Mouse (Mus musculus) neural tube, embryonic 14.5 days (tissue): ENCODE measurements around the gene Ppp1r36. TPM values are rescaled to one million over a fixed set of nuclear protein-coding genes. Genes with fewer than 3 reads are reported as not detected.

Source experiments
- ATAC-seq: fragments of 200-750 bp; cut with Nextera tagmentation; 2 replicates; pipeline ENCODE4 v1.8.0; 2017; ENCODE audit warnings: low read depth, mild to moderate bottlenecking, moderate TSS enrichment, moderate library complexity
- H3K27ac ChIP-seq: fragments of 300-500 bp; sonication (generic); 2 replicates; pipeline ENCODE4 v1.5.1; 2014; ENCODE audit warnings: low read depth, mild to moderate bottlenecking, control low read depth, low read length, moderate library complexity, mixed read lengths
- H3K27me3 ChIP-seq: fragments of 300-500 bp; sonication (generic); 2 replicates; pipeline ENCODE4 v1.6.1; 2014; ENCODE audit warnings: low read length; ENCODE audit not compliant: control insufficient read depth, insufficient read depth
- H3K36me3 ChIP-seq: fragments of 300-500 bp; sonication (generic); 2 replicates; pipeline ENCODE4 v1.6.1; 2014; ENCODE audit warnings: low read length, mixed read lengths; ENCODE audit not compliant: control insufficient read depth, insufficient read depth
- H3K4me1 ChIP-seq: fragments of 300-500 bp; sonication (generic); 2 replicates; pipeline ENCODE4 v1.6.1; 2014; ENCODE audit warnings: low read length; ENCODE audit not compliant: control insufficient read depth, insufficient read depth
- H3K4me2 ChIP-seq: fragments of 300-500 bp; sonication (generic); 2 replicates; pipeline ENCODE4 v1.6.1; 2014; ENCODE audit warnings: mild to moderate bottlenecking, low read depth, low read length, control low read depth
- H3K4me3 ChIP-seq: fragments of 300-500 bp; sonication (generic); 2 replicates; pipeline ENCODE4 v1.5.1; 2014; ENCODE audit warnings: low read depth, low read length, control low read depth, mixed read lengths
- H3K9ac ChIP-seq: fragments of 300-500 bp; sonication (generic); replicated peaks from 2 replicates; pipeline ENCODE4 v1.6.1; 2014; ENCODE audit warnings: low read depth, mild to moderate bottlenecking, control low read depth, low read length, mixed read lengths
- H3K9me3 ChIP-seq: fragments of 300-500 bp; sonication (generic); 2 replicates; pipeline ENCODE4 v1.6.1; 2016; ENCODE audit warnings: low read length; ENCODE audit not compliant: control insufficient read depth
- WGBS: fragments of 180-500 bp; shearing (Covaris S2); extraction: QIAGEN DNeasy Blood & Tissue Kit; methylation state at CpG from one replicate; pipeline ENCODE4 v1.1.7; 2014; 5-methylcytosine and 5-hydroxymethylcytosine counted together
- polyA plus RNA-seq: library from polyadenylated mRNA; unstranded; fragments of >200 nt; fragmentation: Nextera tagmentation; extraction: Ambion mirVana; gene quantifications from 2 replicates; pipeline ENCODE4 v1.2.1, GENCODE M21; 2014

Ppp1r36 gene
- polyA plus RNA-seq, 1 experiment from 2014 or later, result 1.5 TPM

DNA sequence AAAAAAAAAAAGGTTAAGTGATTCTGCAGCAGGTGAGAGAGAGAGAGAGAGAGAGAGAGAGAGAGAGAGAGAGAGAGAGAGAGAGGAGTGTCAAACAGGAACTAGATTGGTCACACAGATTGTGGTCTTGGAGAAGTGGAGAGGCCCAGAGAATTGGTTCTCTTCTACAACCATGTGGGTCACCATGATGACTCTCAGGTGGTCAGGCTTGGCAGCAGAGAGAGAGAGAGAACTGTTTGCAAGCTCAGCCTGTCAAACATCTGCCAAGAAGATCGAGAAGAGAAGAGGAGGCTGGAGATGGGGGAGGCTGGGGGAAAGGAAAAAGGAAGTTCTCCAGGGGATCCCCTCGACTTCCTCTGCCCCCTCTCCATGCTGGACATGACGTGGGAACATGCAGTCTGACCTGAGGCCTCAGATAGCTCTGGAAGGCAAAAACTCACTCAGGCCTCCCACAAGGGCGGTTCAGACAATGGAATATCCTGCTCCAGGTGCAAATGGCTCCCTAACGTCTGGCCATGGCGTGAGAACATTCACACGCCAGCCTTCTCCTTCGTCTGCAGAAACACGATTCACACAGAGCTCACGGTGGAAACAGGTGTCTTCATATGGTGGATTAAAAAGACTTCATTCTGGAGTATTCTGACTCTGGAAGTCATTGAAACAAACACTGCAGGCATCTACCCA lies 56.4 kb downstream of the Ppp1r36 start:
- H3K4me1 ChIP-seq, result no peaks in the 10 kb centered on the region
- H3K9me3 ChIP-seq, result no peaks in the 10 kb centered on the region
- no peaks in the 10 kb centered on the region for H3K36me3 ChIP-seq
- H3K27me3 ChIP-seq, result no peaks in the 10 kb centered on the region
- WGBS, result 81% methylated on average over 10 of the region's 10 CpGs
- no peak overlapping the region for H3K27ac ChIP-seq
- ATAC-seq, result no peak
- H3K4me2 ChIP-seq, result no peak overlapping the region
- no peak overlapping the region for H3K4me3 ChIP-seq
- no peak overlapping the region for H3K9ac ChIP-seq

DNA sequence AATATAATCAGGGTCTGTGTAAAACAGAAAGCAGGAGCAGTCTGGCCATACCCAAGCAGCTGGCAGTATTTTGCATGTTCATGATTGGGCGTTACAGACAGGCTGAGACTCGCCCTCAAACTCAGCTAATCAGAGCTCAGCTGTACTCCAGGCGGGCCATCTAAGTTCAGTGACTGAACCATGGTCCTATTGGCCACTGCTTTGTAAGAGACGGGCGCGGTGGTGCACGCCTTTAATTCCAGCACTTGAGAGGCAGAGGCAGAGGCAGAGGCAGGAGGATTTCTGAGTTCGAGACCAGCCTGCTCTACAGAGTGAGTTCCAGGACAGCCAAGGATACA lies 56.9 kb downstream of the Ppp1r36 start:
- Histone ChIP-seq H3K27ac (no peak overlapping the region), H3K9ac (no peak overlapping the region), H3K4me1 (no peaks in the 10 kb centered on the region), H3K9me3 (no peaks in the 10 kb centered on the region), H3K4me2 (no peak overlapping the region), H3K36me3 (no peaks in the 10 kb centered on the region), H3K27me3 (no peaks in the 10 kb centered on the region), H3K4me3 (no peak overlapping the region)
- no peak for ATAC-seq
- WGBS, result 92% methylated on average over 8 of the region's 8 CpGs

DNA sequence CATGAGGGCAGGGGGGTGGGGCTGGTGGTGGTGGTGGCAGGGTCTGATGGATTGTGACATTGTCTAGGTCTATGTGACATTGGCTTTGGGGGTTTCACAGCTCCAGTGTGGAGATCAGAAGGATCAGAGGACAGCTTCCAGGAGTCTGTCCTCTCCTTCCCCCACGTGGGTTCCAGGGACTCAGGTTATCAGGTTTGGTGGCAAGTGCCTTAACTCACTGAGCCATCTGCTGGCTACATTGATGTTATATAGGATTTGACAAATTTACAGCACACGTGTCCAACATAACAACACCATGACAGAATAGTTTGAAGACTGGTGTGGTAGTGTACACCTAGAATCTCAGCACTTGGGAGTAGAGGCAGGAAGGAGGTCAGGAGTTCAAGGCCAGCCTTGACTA lies 57.5 kb downstream of the Ppp1r36 start:
- no peaks in the 10 kb centered on the region for H3K9me3 ChIP-seq
- WGBS, result 52% methylated on average over 2 of the region's 2 CpGs
- no peak for ATAC-seq
- H3K9ac ChIP-seq, result no peak overlapping the region
- no peaks in the 10 kb centered on the region for H3K4me1 ChIP-seq
- H3K4me3 ChIP-seq, result no peak overlapping the region
- no peaks in the 10 kb centered on the region for H3K27me3 ChIP-seq
- no peak overlapping the region for H3K27ac ChIP-seq
- no peak overlapping the region for H3K4me2 ChIP-seq
- H3K36me3 ChIP-seq, result no peaks in the 10 kb centered on the region

DNA sequence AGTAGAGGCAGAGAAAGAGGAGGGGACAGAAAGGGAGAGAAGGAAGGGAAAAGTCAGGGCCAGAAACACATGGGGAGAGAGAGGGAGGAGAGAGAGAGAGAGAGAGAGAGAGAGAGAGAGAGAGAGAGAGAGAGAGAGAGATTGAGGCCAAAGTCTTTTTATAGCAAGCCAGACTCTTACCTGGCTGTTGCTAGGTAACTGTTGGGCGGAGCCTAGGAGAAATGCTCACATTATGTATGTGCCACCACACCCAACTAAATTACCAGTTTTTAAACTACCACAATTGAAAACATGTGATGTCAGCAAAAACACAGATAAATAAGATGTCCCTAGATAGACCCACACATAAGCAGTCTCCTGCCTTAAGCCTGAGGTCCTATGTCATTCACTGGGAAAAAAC lies 58.8 kb downstream of the Ppp1r36 start:
- H3K9me3 ChIP-seq, result no peaks in the 10 kb centered on the region
- no peaks in the 10 kb centered on the region for H3K36me3 ChIP-seq
- H3K4me1 ChIP-seq, result no peaks in the 10 kb centered on the region
- H3K4me3 ChIP-seq, result no peak overlapping the region
- H3K27ac ChIP-seq, result no peak overlapping the region
- no peak for ATAC-seq
- H3K4me2 ChIP-seq, result no peak overlapping the region
- H3K27me3 ChIP-seq, result no peaks in the 10 kb centered on the region
- H3K9ac ChIP-seq, result no peak overlapping the region
- WGBS, result 100% methylated on average over 1 of the region's 1 CpGs

GRCm38 (mm10) chr12:76478309-76479023 lies 61.1 kb downstream of the Ppp1r36 start:
- H3K27ac ChIP-seq, result no peak overlapping the region
- H3K27me3 ChIP-seq, result no peaks in the 10 kb centered on the region
- no peaks in the 10 kb centered on the region for H3K36me3 ChIP-seq
- H3K9me3 ChIP-seq, result no peaks in the 10 kb centered on the region
- no peak overlapping the region for H3K4me3 ChIP-seq
- H3K4me1 ChIP-seq, result no peaks in the 10 kb centered on the region
- WGBS, result 36% methylated on average over 14 of the region's 14 CpGs
- H3K4me2 ChIP-seq, result no peak overlapping the region
- ATAC-seq, result no peak
- H3K9ac ChIP-seq, result no peak overlapping the region

GRCm38 (mm10) chr12:76479174-76479573 lies 61.8 kb downstream of the Ppp1r36 start:
- Histone ChIP-seq H3K9me3 (no peaks in the 10 kb centered on the region), H3K4me3 (no peak overlapping the region), H3K27me3 (no peaks in the 10 kb centered on the region), H3K27ac (no peak overlapping the region), H3K9ac (no peak overlapping the region), H3K4me2 (no peak overlapping the region), H3K36me3 (no peaks in the 10 kb centered on the region), H3K4me1 (no peaks in the 10 kb centered on the region)
- 77% methylated on average over 5 of the region's 5 CpGs for WGBS
- ATAC-seq, result no peak

DNA sequence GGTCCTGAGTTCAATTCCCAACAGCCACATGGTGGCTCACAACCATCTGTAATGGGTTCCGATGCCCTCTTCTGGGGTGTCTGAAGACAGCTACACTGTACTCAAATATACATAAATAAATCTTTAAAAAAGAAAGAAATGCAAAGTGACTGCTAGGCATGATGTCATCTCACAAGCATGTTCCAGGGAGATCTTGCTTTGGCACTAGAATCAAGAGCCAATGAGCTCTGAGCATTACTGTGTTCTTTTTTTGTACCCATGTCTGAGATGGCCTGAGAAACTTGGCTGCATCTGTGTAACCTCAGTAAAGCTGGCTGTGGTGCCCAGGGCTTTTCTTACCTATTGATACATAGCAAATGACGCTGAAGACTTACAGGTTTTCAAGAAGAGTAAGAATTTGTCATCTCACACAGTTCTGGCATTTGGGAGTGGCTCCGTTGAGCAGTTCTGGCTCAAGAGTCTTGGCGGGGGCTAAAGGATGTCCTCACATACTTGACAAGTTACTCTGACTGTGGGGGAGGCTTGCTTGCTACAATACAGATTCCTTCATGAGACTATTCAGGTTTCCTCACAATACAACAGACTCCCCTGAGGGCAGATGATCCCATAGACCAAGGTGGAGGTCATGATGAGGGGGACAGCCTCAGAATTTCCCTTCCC lies 62.6 kb downstream of the Ppp1r36 start:
- no peaks in the 10 kb centered on the region for H3K36me3 ChIP-seq
- no peak overlapping the region for H3K4me3 ChIP-seq
- no peak overlapping the region for H3K9ac ChIP-seq
- no peaks in the 10 kb centered on the region for H3K9me3 ChIP-seq
- ATAC-seq, result no peak
- no peak overlapping the region for H3K27ac ChIP-seq
- no peaks in the 10 kb centered on the region for H3K27me3 ChIP-seq
- no peak overlapping the region for H3K4me2 ChIP-seq
- H3K4me1 ChIP-seq, result no peaks in the 10 kb centered on the region
- WGBS, result 90% methylated on average over 4 of the region's 4 CpGs

DNA sequence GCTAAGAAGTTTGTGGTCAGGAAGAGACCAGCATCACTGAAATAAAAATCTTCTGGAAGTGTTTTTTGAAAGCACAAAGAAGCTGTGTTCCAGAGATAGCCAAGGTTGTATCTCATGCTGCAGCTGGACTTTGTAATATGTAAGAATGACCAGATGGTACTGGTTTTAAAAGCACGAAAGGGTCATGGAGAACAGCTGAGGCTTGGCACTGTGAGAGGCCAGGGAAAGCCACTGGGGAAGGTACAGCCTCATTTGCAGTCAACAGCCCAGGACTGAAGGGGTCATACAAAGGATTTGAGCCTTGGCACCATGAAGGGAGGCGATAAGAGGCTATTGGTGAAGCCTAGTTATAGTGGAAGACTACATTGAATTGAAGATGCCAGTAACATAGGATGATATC lies 65.1 kb downstream of the Ppp1r36 start:
- H3K4me2 ChIP-seq, result no peak overlapping the region
- H3K27me3 ChIP-seq, result no peaks in the 10 kb centered on the region
- H3K4me1 ChIP-seq, result no peaks in the 10 kb centered on the region
- no peaks in the 10 kb centered on the region for H3K36me3 ChIP-seq
- H3K9ac ChIP-seq, result no peak overlapping the region
- H3K9me3 ChIP-seq, result no peaks in the 10 kb centered on the region
- 87% methylated on average over 2 of the region's 2 CpGs for WGBS
- no peak overlapping the region for H3K27ac ChIP-seq
- H3K4me3 ChIP-seq, result no peak overlapping the region
- ATAC-seq, result no peak

DNA sequence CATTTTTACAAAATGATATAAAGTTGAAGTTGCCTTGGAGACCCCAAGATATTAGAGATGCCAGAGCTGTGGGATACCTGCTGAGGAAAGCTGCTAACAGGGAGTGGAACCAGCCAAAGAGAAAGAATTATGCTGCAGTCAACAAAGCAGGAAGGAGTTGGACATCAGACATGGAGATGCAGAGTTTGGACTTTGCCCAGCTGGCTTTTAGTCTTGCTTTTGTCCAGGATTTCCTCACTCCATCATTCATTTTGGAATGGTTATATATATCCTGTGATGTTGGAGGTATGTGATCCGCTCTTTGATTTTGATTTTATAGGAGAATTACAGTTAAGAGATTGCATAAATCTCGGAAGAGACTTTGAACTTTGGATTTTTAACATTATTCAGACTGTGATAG lies 65.6 kb downstream of the Ppp1r36 start:
- Histone ChIP-seq H3K4me3 (no peak overlapping the region), H3K36me3 (no peaks in the 10 kb centered on the region), H3K4me1 (no peaks in the 10 kb centered on the region), H3K4me2 (no peak overlapping the region), H3K9ac (no peak overlapping the region), H3K27ac (no peak overlapping the region), H3K9me3 (no peaks in the 10 kb centered on the region), H3K27me3 (no peaks in the 10 kb centered on the region)
- ATAC-seq, result no peak
- WGBS, result 91% methylated on average over 2 of the region's 2 CpGs
